Mouse (Mus musculus): Measurements from ENCODE around the gene Ctbp2. TPM values are rescaled to one million over a fixed set of nuclear protein-coding genes. Genes with fewer than 3 reads are reported as not detected.
A peak's percentile ranks its signal among the peaks of the same experiment; 100 is the strongest.

Ctbp2 gene
- polyA plus RNA-seq, 1 experiment from 2014 or later = 157 TPM

- Histone ChIP-seq H3K9me3 (ENCODE audit: control insufficient read depth, low read length) (no peaks in the 10 kb centered on the region), H3K4me3 (ENCODE audit: low read length) (no peak overlapping the region), H3K27ac (ENCODE audit: low read depth, low read length) (no peak overlapping the region), H3K36me3 (ENCODE audit: control insufficient read depth, insufficient read depth, low read length) (peaks cover 14% of the 10 kb centered on the region), H3K4me1 (ENCODE audit: control insufficient read depth, insufficient read depth, low read length) (peaks cover 19% of the 10 kb centered on the region), H3K4me2 (replicated peaks; ENCODE audit: low read depth, low read length) (no peak overlapping the region), H3K9ac (ENCODE audit: low read depth, low read length) (no peak overlapping the region), H3K27me3 (ENCODE audit: control insufficient read depth, insufficient read depth, low read length) (no peaks in the 10 kb centered on the region)
- no peak for ATAC-seq (ENCODE audit: low FRiP score, low TSS enrichment)
- 69% methylated on average over 3 of the region's 3 CpGs for WGBS
Observed at GRCm38 (mm10) chr7:133062055-133062454, 62.1 kb downstream of the Ctbp2 start.

GRCm38 (mm10) chr7:133060170-133060569, 64.0 kb downstream of the Ctbp2 start:
- peaks cover 14% of the 10 kb centered on the region; the same call in 1 of the 2 replicates for H3K36me3 ChIP-seq (ENCODE audit: control insufficient read depth, insufficient read depth, low read length)
- ATAC-seq (ENCODE audit: low FRiP score, low TSS enrichment) = no peak
- no peaks in the 10 kb centered on the region for H3K9me3 ChIP-seq (ENCODE audit: control insufficient read depth, low read length)
- 84% methylated on average over 6 of the region's 6 CpGs for WGBS
- H3K4me3 ChIP-seq (ENCODE audit: low read length) = no peak overlapping the region
- no peak overlapping the region for H3K9ac ChIP-seq (ENCODE audit: low read depth, low read length)
- H3K4me2 ChIP-seq (replicated peaks; ENCODE audit: low read depth, low read length) = no peak overlapping the region
- peaks cover 12% of the 10 kb centered on the region; the same call in 1 of the 2 replicates for H3K4me1 ChIP-seq (ENCODE audit: control insufficient read depth, insufficient read depth, low read length)
- no peak overlapping the region for H3K27ac ChIP-seq (ENCODE audit: low read depth, low read length)
- H3K27me3 ChIP-seq (ENCODE audit: control insufficient read depth, insufficient read depth, low read length) = no peaks in the 10 kb centered on the region

DNA sequence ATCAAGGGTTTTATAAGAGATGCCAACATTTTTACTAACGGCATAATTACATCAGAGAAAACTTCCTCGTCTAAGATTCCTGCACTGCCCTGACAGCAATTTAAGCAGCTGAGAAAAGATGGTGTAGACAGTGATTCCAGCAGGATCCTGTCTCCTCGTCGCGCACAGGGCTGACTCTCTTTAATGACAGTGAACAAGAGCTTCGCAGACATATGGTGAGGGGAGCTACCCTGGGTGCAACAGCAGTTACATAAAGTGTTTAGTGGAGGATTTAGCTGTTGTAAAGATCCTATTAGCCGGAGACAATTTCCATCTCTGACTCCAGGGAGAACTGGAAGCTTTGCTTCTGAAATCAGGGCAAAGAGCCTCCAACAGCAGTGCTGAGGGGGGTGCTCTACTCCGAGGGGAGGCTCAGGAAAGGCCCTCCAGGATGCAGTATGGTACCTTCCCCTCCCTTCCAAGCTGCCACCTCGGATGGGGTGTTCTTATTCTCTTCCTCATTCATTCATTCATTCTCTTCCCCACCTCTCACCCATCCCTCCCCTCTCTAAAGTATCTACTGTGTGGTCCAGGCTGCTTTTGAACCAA, 64.5 kb downstream of the Ctbp2 start:
- WGBS = 48% methylated on average over 9 of the region's 9 CpGs
- no peaks in the 10 kb centered on the region for H3K27me3 ChIP-seq (ENCODE audit: control insufficient read depth, insufficient read depth, low read length)
- H3K9me3 ChIP-seq (ENCODE audit: control insufficient read depth, low read length) = no peaks in the 10 kb centered on the region
- ATAC-seq (ENCODE audit: low FRiP score, low TSS enrichment) = no peak
- H3K9ac ChIP-seq (ENCODE audit: low read depth, low read length) = no peak overlapping the region
- H3K4me3 ChIP-seq (ENCODE audit: low read length) = no peak overlapping the region
- peaks cover 12% of the 10 kb centered on the region; the same call in 1 of the 2 replicates for H3K4me1 ChIP-seq (ENCODE audit: control insufficient read depth, insufficient read depth, low read length)
- H3K4me2 ChIP-seq (replicated peaks; ENCODE audit: low read depth, low read length) = no peak overlapping the region
- no peak overlapping the region for H3K27ac ChIP-seq (ENCODE audit: low read depth, low read length)
- H3K36me3 ChIP-seq (ENCODE audit: control insufficient read depth, insufficient read depth, low read length) = peaks cover 15% of the 10 kb centered on the region; the same call in 1 of the 2 replicates

GRCm38 (mm10) chr7:133059150-133059509, 65.0 kb downstream of the Ctbp2 start:
- peaks cover 10% of the 10 kb centered on the region; the same call in 1 of the 2 replicates for H3K36me3 ChIP-seq (ENCODE audit: control insufficient read depth, insufficient read depth, low read length)
- no peak for ATAC-seq (ENCODE audit: low FRiP score, low TSS enrichment)
- H3K4me2 ChIP-seq (replicated peaks; ENCODE audit: low read depth, low read length) = no peak overlapping the region
- H3K4me1 ChIP-seq (ENCODE audit: control insufficient read depth, insufficient read depth, low read length) = peaks cover 12% of the 10 kb centered on the region; the same call in 1 of the 2 replicates
- no peak overlapping the region for H3K27ac ChIP-seq (ENCODE audit: low read depth, low read length)
- no peaks in the 10 kb centered on the region for H3K27me3 ChIP-seq (ENCODE audit: control insufficient read depth, insufficient read depth, low read length)
- 57% methylated on average over 6 of the region's 6 CpGs for WGBS
- H3K4me3 ChIP-seq (ENCODE audit: low read length) = no peak overlapping the region
- H3K9ac ChIP-seq (ENCODE audit: low read depth, low read length) = no peak overlapping the region
- no peaks in the 10 kb centered on the region for H3K9me3 ChIP-seq (ENCODE audit: control insufficient read depth, low read length)

DNA sequence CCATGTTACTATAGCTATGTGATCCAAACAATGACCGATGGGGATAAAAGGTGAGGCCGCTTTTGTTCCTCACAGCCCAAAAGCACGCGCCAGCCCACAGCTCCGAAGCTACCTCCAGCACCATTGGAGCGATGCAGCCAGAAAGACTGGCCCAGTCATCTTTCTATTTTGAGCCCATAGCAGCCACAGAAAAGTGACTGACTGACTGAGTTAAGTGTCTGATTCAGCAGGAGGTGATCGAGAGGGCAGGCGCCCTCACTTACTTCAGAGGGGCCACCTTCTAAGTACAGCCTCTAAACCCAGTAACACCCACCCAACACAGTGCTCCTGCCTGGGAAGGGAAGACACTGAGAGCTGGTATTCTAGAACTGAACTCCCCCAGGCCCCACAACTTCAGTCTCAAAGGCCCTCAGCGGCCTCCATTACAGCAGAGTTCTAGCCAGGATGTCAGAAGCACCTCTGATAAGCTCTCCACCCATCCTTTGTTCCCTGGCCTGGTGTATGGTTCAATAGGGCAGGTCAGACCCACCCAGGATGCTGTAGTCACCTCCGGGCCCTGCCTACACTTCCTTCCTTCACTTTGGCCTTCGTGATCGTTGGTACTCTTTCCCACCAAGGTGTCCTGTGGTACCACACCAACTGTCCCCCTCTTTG, 65.5 kb downstream of the Ctbp2 start:
- Histone ChIP-seq H3K36me3 (ENCODE audit: control insufficient read depth, insufficient read depth, low read length) (peaks cover 9% of the 10 kb centered on the region; the same call in 1 of the 2 replicates), H3K4me1 (ENCODE audit: control insufficient read depth, insufficient read depth, low read length) (peaks cover 12% of the 10 kb centered on the region; the same call in 1 of the 2 replicates), H3K27me3 (ENCODE audit: control insufficient read depth, insufficient read depth, low read length) (no peaks in the 10 kb centered on the region), H3K9me3 (ENCODE audit: control insufficient read depth, low read length) (no peaks in the 10 kb centered on the region), H3K9ac (ENCODE audit: low read depth, low read length) (no peak overlapping the region), H3K4me3 (ENCODE audit: low read length) (no peak overlapping the region), H3K4me2 (replicated peaks; ENCODE audit: low read depth, low read length) (no peak overlapping the region), H3K27ac (ENCODE audit: low read depth, low read length) (no peak overlapping the region)
- WGBS = 82% methylated on average over 12 of the region's 12 CpGs
- ATAC-seq (ENCODE audit: low FRiP score, low TSS enrichment) = no peak

DNA sequence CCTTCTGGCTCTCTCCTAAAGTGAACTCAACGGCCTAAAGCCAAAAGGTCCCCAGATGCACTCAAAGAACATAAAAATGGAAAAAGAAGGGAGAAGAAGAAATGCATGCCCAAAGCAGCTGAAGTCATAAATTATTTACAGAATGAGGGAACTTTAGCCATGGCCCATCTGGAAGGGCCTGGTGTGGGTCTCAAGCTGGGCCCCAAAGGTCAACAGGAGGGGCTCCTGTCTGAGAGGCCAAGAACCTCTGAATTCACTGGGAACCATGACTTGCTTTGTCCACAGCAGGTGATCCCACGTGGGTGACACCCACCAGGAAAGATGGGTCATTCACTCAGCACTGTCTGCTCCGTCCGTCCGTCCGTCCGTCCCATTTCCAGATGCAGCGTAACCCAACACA, 67.2 kb downstream of the Ctbp2 start:
- 78% methylated on average over 8 of the region's 8 CpGs for WGBS
- Histone ChIP-seq H3K4me1 (ENCODE audit: control insufficient read depth, insufficient read depth, low read length) (peaks cover 16% of the 10 kb centered on the region), H3K27me3 (ENCODE audit: control insufficient read depth, insufficient read depth, low read length) (no peaks in the 10 kb centered on the region), H3K4me3 (ENCODE audit: low read length) (no peak overlapping the region), H3K27ac (ENCODE audit: low read depth, low read length) (no peak overlapping the region), H3K4me2 (replicated peaks; ENCODE audit: low read depth, low read length) (no peak overlapping the region), H3K36me3 (ENCODE audit: control insufficient read depth, insufficient read depth, low read length) (peaks cover 12% of the 10 kb centered on the region; the same call in 1 of the 2 replicates), H3K9me3 (ENCODE audit: control insufficient read depth, low read length) (no peaks in the 10 kb centered on the region), H3K9ac (ENCODE audit: low read depth, low read length) (no peak overlapping the region)
- ATAC-seq (ENCODE audit: low FRiP score, low TSS enrichment) = no peak

DNA sequence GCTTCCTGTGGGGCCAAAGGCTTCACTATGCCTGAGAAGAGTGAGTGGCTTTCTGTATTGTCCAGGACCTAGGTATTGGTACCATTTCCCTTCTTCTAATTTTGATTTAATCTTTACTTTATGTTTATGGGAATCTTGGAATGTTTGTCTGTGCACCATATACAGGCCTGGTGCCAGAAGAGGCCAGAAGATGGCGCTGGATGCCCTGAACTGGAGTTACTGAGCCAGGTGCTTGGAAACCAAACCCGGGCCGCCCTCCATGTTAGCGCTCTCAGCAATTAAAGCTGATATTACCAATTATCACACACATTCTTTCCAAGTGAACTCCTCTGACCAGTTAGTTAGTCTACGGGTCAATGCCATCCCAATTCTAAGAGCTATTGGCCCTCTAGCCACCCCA, 69.7 kb downstream of the Ctbp2 start:
- Histone ChIP-seq H3K4me3 (ENCODE audit: low read length) (no peak overlapping the region), H3K27ac (ENCODE audit: low read depth, low read length) (no peak overlapping the region), H3K36me3 (ENCODE audit: control insufficient read depth, insufficient read depth, low read length) (peaks cover 21% of the 10 kb centered on the region; the same call in 1 of the 2 replicates), H3K9me3 (ENCODE audit: control insufficient read depth, low read length) (no peaks in the 10 kb centered on the region), H3K27me3 (ENCODE audit: control insufficient read depth, insufficient read depth, low read length) (no peaks in the 10 kb centered on the region), H3K4me2 (replicated peaks; ENCODE audit: low read depth, low read length) (no peak overlapping the region), H3K9ac (ENCODE audit: low read depth, low read length) (no peak overlapping the region), H3K4me1 (ENCODE audit: control insufficient read depth, insufficient read depth, low read length) (peaks cover 16% of the 10 kb centered on the region; the same call in 1 of the 2 replicates)
- 91% methylated on average over 5 of the region's 5 CpGs for WGBS
- no peak for ATAC-seq (ENCODE audit: low FRiP score, low TSS enrichment)

DNA sequence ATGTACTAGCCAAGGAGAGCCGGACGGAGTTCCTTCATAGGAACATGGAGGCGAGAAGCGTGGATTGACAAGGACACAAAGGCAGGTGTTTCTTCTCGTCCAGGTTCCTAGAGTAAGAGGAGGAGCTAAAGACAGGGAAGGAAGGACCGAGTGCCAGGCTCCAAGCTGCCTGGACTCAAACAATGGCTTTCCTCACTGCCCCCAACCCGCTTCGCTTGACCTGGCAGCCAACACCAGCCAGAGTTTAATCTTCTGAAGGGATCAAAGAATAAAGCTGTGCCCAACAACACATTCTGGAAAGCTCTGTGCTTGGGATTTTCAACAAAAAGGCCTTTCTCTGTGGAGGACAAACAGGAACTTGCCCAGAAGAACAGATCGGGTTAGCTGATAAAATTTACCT, 70.4 kb downstream of the Ctbp2 start:
- no peak for ATAC-seq (ENCODE audit: low FRiP score, low TSS enrichment)
- H3K27ac ChIP-seq (ENCODE audit: low read depth, low read length) = 0 out of 2 replicates have a peak overlapping the region, but pooled peaks have one; percentile 12
- no peaks in the 10 kb centered on the region for H3K9me3 ChIP-seq (ENCODE audit: control insufficient read depth, low read length)
- no peak overlapping the region for H3K4me3 ChIP-seq (ENCODE audit: low read length)
- peaks cover 21% of the 10 kb centered on the region; the same call in 1 of the 2 replicates for H3K36me3 ChIP-seq (ENCODE audit: control insufficient read depth, insufficient read depth, low read length)
- WGBS = 72% methylated on average over 9 of the region's 9 CpGs
- H3K27me3 ChIP-seq (ENCODE audit: control insufficient read depth, insufficient read depth, low read length) = no peaks in the 10 kb centered on the region
- H3K4me1 ChIP-seq (ENCODE audit: control insufficient read depth, insufficient read depth, low read length) = peaks cover 19% of the 10 kb centered on the region; the same call in 1 of the 2 replicates
- H3K9ac ChIP-seq (ENCODE audit: low read depth, low read length) = no peak overlapping the region
- no peak overlapping the region for H3K4me2 ChIP-seq (replicated peaks; ENCODE audit: low read depth, low read length)

DNA sequence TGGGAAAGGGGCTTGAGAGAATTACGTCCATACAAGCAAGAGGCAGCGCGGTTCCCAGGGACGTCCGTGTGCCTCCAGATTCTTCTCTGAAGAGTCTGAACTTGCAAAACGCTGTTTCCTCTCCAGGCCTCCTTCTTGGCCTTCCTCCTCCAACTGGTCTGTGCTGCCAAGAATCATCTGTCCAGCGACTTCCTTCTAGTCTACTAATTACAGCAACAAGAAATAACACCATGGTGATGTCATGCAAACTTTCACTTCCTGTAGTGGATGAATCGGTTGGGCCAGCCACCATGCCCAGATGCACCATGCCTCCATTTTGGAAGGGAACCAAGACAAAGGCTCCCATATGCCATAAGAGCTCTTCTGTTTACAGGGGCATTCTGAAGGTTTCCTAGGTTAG, 71.3 kb downstream of the Ctbp2 start:
- Histone ChIP-seq H3K9ac (ENCODE audit: low read depth, low read length) (no peak overlapping the region), H3K27ac (ENCODE audit: low read depth, low read length) (peak overlapping the region; percentile 30; the same call in 1 of the 2 replicates)
- 82% methylated on average over 8 of the region's 8 CpGs for WGBS

More for the DNA sequence above, 71.3 kb downstream of the Ctbp2 start:
- Histone ChIP-seq H3K4me3 (ENCODE audit: low read length) (no peak overlapping the region), H3K9me3 (ENCODE audit: control insufficient read depth, low read length) (no peaks in the 10 kb centered on the region), H3K36me3 (ENCODE audit: control insufficient read depth, insufficient read depth, low read length) (peaks cover 21% of the 10 kb centered on the region; the same call in 1 of the 2 replicates), H3K27me3 (ENCODE audit: control insufficient read depth, insufficient read depth, low read length) (no peaks in the 10 kb centered on the region), H3K4me1 (ENCODE audit: control insufficient read depth, insufficient read depth, low read length) (peaks cover 23% of the 10 kb centered on the region; the same call in 1 of the 2 replicates), H3K4me2 (replicated peaks; ENCODE audit: low read depth, low read length) (no peak overlapping the region)
- no peak for ATAC-seq (ENCODE audit: low FRiP score, low TSS enrichment)

All from kidney, embryonic 14.5 days (tissue).